Comparison of ENCODE assay signal across 26 mouse cellular contexts in the genomic region with DNA sequence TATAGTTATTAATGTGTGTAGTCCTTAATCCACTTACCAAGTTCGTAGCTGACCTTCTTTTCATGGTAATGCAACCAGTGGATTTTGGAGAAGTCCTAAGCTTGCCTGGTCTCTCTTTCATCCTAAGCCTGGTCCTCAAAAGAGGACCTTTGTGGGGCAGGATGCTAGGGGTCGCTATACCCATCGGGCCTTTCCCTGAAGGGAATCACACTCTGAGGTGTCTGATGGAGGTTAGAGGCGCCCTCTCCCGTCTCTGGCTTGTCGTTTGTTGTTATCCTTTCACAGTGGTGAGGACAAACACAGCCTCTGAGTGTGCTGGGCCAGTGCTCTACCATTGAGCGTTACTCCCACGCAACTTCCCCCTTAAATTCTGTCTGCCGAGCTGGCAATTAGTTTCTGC. TPM values are rescaled to one million over a fixed set of nuclear protein-coding genes. Genes with fewer than 3 reads are reported as not detected.
DNase-seq lines count a peak whose midpoint lies in the region; ATAC-seq and TF ChIP-seq lines count a peak whose summit lies in the region.
"Had no signal": no experiment of that assay in that cellular context is flagged by ENCODE, and none has a peak within 500 bp of the region (broad histone marks: within the 10 kb centered on the region; RNA-seq: fewer than 3 reads in every experiment).

No protein-coding gene starts in this region.

- peak; percentile 25; the same call in 1 of the 2 replicates for TF ChIP-seq CTCF in forebrain, postnatal 0 days (IDR thresholded peaks at IDR 0.05; ENCODE audit: low read depth)
- peak; percentile 27; the same call in 1 of the 2 replicates for TF ChIP-seq CTCF in E14TG2a.4 (conservative IDR thresholded peaks at IDR 0.05; ENCODE audit: low read length)

- H3K36me3 ChIP-seq in forebrain, postnatal 0 days (ENCODE audit: insufficient read depth), result peaks cover 28% of the 10 kb centered on the region; the same call in 1 of the 2 replicates
- peaks cover 13% of the 10 kb centered on the region for H3K36me3 ChIP-seq in forebrain, embryonic 16.5 days (ENCODE audit: control insufficient read depth, insufficient read depth)
- peaks cover 49% of the 10 kb centered on the region for H3K36me3 ChIP-seq in E14TG2a.4 (ENCODE audit: insufficient read depth, low read length)

- no peak overlapping the region for H3K4me2 ChIP-seq in forebrain, postnatal 0 days (ENCODE audit: low read depth)
- H3K4me2 ChIP-seq in forebrain, embryonic 16.5 days (ENCODE audit: low read length), result no peak overlapping the region
- H3K4me2 ChIP-seq: heart, embryonic 15.5 days; liver, embryonic 13.5 days had no signal

- no peak overlapping the region for H3K27ac ChIP-seq in forebrain, postnatal 0 days (ENCODE audit: low read depth, low read length)
- no peak overlapping the region for H3K27ac ChIP-seq in forebrain, embryonic 16.5 days (ENCODE audit: low read length)
- H3K27ac ChIP-seq: heart, embryonic 10.5 days; heart, embryonic 15.5 days; liver, embryonic 13.5 days; macrophage had no signal

- no peak overlapping the region for H3K9ac ChIP-seq in forebrain, postnatal 0 days
- H3K9ac ChIP-seq in forebrain, embryonic 16.5 days (replicated peaks; ENCODE audit: low read depth, low read length), result no peak overlapping the region
- H3K9ac ChIP-seq: heart, embryonic 15.5 days; liver, embryonic 13.5 days had no signal

- H3K4me1 ChIP-seq in forebrain, postnatal 0 days (ENCODE audit: insufficient read depth), result no peaks in the 10 kb centered on the region
- H3K4me1 ChIP-seq in forebrain, embryonic 16.5 days (replicated peaks; ENCODE audit: control insufficient read depth, insufficient read depth, low read length), result peaks cover 5% of the 10 kb centered on the region
- peaks cover 14% of the 10 kb centered on the region for H3K4me1 ChIP-seq in E14TG2a.4 (replicated peaks; ENCODE audit: low read depth, low read length)

- ATAC-seq in forebrain, postnatal 0 days, result no peak
- ATAC-seq in forebrain, embryonic 16.5 days, result no peak
- ATAC-seq in erythroblast, adult 5-6 weeks (replicated peaks; ENCODE audit: low FRiP score, poor library complexity, severe bottlenecking), result no peak
- ATAC-seq: CD4-positive, CD25-positive, alpha-beta regulatory T cell, adult 4 months; hindbrain, embryonic 16.5 days had no signal

- no peaks in the 10 kb centered on the region for H3K27me3 ChIP-seq in forebrain, postnatal 0 days (ENCODE audit: insufficient read depth, low read length)
- H3K27me3 ChIP-seq in forebrain, embryonic 16.5 days (replicated peaks; ENCODE audit: control insufficient read depth, insufficient read depth, low read length), result no peaks in the 10 kb centered on the region
- no peaks in the 10 kb centered on the region for H3K27me3 ChIP-seq in E14TG2a.4 (ENCODE audit: insufficient read depth, low read length)
- H3K27me3 ChIP-seq: heart, embryonic 15.5 days; liver, embryonic 13.5 days had no signal

- WGBS in forebrain, postnatal 0 days, result 45% methylated on average over 9 of the region's 9 CpGs
- 65% methylated on average over 9 of the region's 9 CpGs for WGBS in forebrain, embryonic 16.5 days

- DNase-seq in forebrain, postnatal 0 days, result no peak
- DNase-seq in ES-CJ7 (ENCODE audit: low read depth, low spot score) (peak; percentile 67), ZHBTc4 (ENCODE audit: low read depth, low spot score) (peak; percentile 27)
- DNase-seq in kidney, postnatal 14 days, result no peak
- DNase-seq: adrenal gland, adult 8-10 months; cerebellum, adult 11 months; cerebellum, adult 9-10 months; cerebellum, postnatal 36 days; gastrocnemius, postnatal 14 days; kidney, adult 2 months; left cerebral cortex, postnatal 4 days; liver, embryonic 13.5 days; lung, adult 18-20 months; lung, postnatal 10 days; midbrain, embryonic 14.5 days; spleen, adult 18-20 months; thymus, adult 18-20 months; thymus, postnatal 36 days had no signal

- H3K4me3 ChIP-seq in forebrain, postnatal 0 days (ENCODE audit: low read depth, low read length), result no peak overlapping the region
- no peak overlapping the region for H3K4me3 ChIP-seq in forebrain, embryonic 16.5 days (replicated peaks; ENCODE audit: low read length)
- no peak overlapping the region for H3K4me3 ChIP-seq in E14TG2a.4 (replicated peaks; ENCODE audit: low read length)
- H3K4me3 ChIP-seq: heart, embryonic 10.5 days; heart, embryonic 15.5 days; liver, embryonic 13.5 days had no signal

- no peaks in the 10 kb centered on the region for H3K9me3 ChIP-seq in forebrain, postnatal 0 days (ENCODE audit: low read length)
- no peaks in the 10 kb centered on the region for H3K9me3 ChIP-seq in forebrain, embryonic 16.5 days (ENCODE audit: control insufficient read depth, low read length)
- no peaks in the 10 kb centered on the region for H3K9me3 ChIP-seq in E14TG2a.4 (ENCODE audit: low read length)
- H3K9me3 ChIP-seq: heart, embryonic 10.5 days; heart, embryonic 15.5 days; liver, embryonic 13.5 days had no signal

RNA-seq across cellular contexts. Expression of a gene that starts 3.4 kb away (rescaled TPM):
- 6.2 and 8.3 TPM in 2 replicates for total RNA-seq in forebrain, postnatal 0 days (2014; rRNA removed)
- polyA plus RNA-seq in forebrain, postnatal 0 days (2015; fragmentation: Nextera tagmentation; extraction: Ambion mirVana), result 1.6 and 2.8 TPM in 2 replicates
- polyA plus RNA-seq in forebrain, embryonic 16.5 days (2015; fragmentation: Nextera tagmentation; extraction: Ambion mirVana), result 5.0 and 5.4 TPM in 2 replicates
- total RNA-seq in erythroblast, adult 5-6 weeks (2015; ENCODE audit: low replicate concordance), result 4.0 and 9.4 TPM in 2 replicates
- total RNA-seq in erythroblast, adult 5-6 weeks (2017; ENCODE audit: low replicate concordance), result 13.7 and 15.8 TPM in 2 replicates

Comparison
In these comparisons a context has a peak if more than half of its experiments do, and no peak if none do; other contexts are left out.
1. DNase-seq: peak in ES-CJ7 (single experiment) and ZHBTc4 (single experiment); none in forebrain, postnatal 0 days (single experiment) and kidney, postnatal 14 days (single experiment).